Comparison of ENCODE assay signal across 8 mouse cellular contexts in the genomic region with DNA sequence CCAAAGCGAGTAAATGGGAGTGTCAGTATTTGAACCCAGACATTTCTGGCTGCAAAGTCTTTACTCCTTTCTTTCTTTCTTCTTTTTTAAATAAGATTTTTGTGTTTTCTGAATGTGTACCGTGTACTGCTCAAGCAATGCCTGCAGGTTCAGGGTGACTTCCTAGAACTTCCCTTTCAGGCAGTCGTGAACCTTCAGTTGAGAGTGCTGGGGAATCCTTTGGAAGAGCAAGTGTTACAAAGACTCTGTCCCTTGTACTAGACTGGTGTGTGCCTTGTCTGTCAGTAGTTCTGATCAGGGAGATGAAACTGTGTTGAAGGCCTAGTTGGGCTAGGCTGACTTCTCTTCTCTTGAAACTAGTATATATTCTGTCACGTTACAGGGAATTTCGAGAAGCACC. TPM values are rescaled to one million over a fixed set of nuclear protein-coding genes. Genes with fewer than 3 reads are reported as not detected.
DNase-seq lines count a peak whose midpoint lies in the region; ATAC-seq and TF ChIP-seq lines count a peak whose summit lies in the region.

No protein-coding gene starts in this region.

- peaks cover 47% of the 10 kb centered on the region for H3K36me3 ChIP-seq in kidney, embryonic 15.5 days
- peaks cover 30% of the 10 kb centered on the region for H3K36me3 ChIP-seq in hindbrain, embryonic 12.5 days
- peaks cover 35% of the 10 kb centered on the region for H3K36me3 ChIP-seq in midbrain, embryonic 13.5 days

- H3K9me3 ChIP-seq in kidney, embryonic 15.5 days (replicated peaks), result no peaks in the 10 kb centered on the region
- H3K9me3 ChIP-seq in hindbrain, embryonic 12.5 days (replicated peaks), result no peaks in the 10 kb centered on the region
- no peaks in the 10 kb centered on the region for H3K9me3 ChIP-seq in midbrain, embryonic 13.5 days

- no peaks in the 10 kb centered on the region for H3K27me3 ChIP-seq in kidney, embryonic 15.5 days
- H3K27me3 ChIP-seq in hindbrain, embryonic 12.5 days, result no peaks in the 10 kb centered on the region
- no peaks in the 10 kb centered on the region for H3K27me3 ChIP-seq in midbrain, embryonic 13.5 days

- peak overlapping the region; percentile 76 for H3K9ac ChIP-seq in kidney, embryonic 15.5 days
- peak overlapping the region; percentile 78 for H3K9ac ChIP-seq in hindbrain, embryonic 12.5 days
- H3K9ac ChIP-seq in midbrain, embryonic 13.5 days (replicated peaks), result peak overlapping the region; percentile 83

- TF ChIP-seq CTCF in bone marrow, adult 2 months (IDR thresholded peaks at IDR 0.05; ENCODE audit: control insufficient read depth, insufficient read depth, low read length), result no peak

- H3K4me3 ChIP-seq in kidney, embryonic 15.5 days (replicated peaks), result peak overlapping the region; percentile 65
- H3K4me3 ChIP-seq in bone marrow, adult 2 months (replicated peaks; ENCODE audit: control insufficient read depth, low read depth, low read length), result peak overlapping the region; percentile 93
- H3K4me3 ChIP-seq in hindbrain, embryonic 12.5 days, result peak overlapping the region; percentile 64
- peak overlapping the region; percentile 72 for H3K4me3 ChIP-seq in midbrain, embryonic 13.5 days (replicated peaks)

- ATAC-seq in kidney, embryonic 15.5 days (replicated peaks; ENCODE audit: low FRiP score), result no peak
- ATAC-seq in hindbrain, embryonic 12.5 days (ENCODE audit: low FRiP score), result no peak
- ATAC-seq in midbrain, embryonic 13.5 days, result no peak

- WGBS in kidney, embryonic 15.5 days, result 38% methylated on average over 5 of the region's 5 CpGs
- WGBS in bone marrow, adult 2 months, result 13% methylated on average over 5 of the region's 5 CpGs
- 41% methylated on average over 5 of the region's 5 CpGs for WGBS in hindbrain, embryonic 12.5 days
- 52% methylated on average over 5 of the region's 5 CpGs for WGBS in midbrain, embryonic 13.5 days

- TF ChIP-seq POLR2A in bone marrow, adult 2 months (IDR thresholded peaks at IDR 0.05; ENCODE audit: borderline replicate concordance, control insufficient read depth, low read depth, low read length), result no peak

- peak overlapping the region; percentile 71 for H3K4me2 ChIP-seq in kidney, embryonic 15.5 days
- peak overlapping the region; percentile 66 for H3K4me2 ChIP-seq in hindbrain, embryonic 12.5 days (replicated peaks)
- peak overlapping the region; percentile 90 for H3K4me2 ChIP-seq in midbrain, embryonic 13.5 days (replicated peaks)

- peak overlapping the region; percentile 100 for H3K27ac ChIP-seq in kidney, embryonic 15.5 days
- H3K27ac ChIP-seq in bone marrow, adult 2 months (ENCODE audit: control insufficient read depth, insufficient read depth, low read depth, low read length, poor library complexity), result peak overlapping the region; percentile 98; the same call in 1 of the 2 replicates
- peak overlapping the region; percentile 99; the same call in 1 of the 2 replicates for H3K27ac ChIP-seq in hindbrain, embryonic 12.5 days
- H3K27ac ChIP-seq in midbrain, embryonic 13.5 days, result peak overlapping the region; percentile 100; the same call in 1 of the 2 replicates

- peaks cover 26% of the 10 kb centered on the region for H3K4me1 ChIP-seq in kidney, embryonic 15.5 days
- H3K4me1 ChIP-seq in bone marrow, adult 2 months (ENCODE audit: control insufficient read depth, insufficient read depth, low read length), result peaks cover 1% of the 10 kb centered on the region; the same call in 1 of the 2 replicates
- peaks cover 14% of the 10 kb centered on the region for H3K4me1 ChIP-seq in hindbrain, embryonic 12.5 days
- H3K4me1 ChIP-seq in midbrain, embryonic 13.5 days (replicated peaks), result peaks cover 39% of the 10 kb centered on the region

- no peak for DNase-seq in kidney, postnatal 14 days
- DNase-seq in spleen, postnatal 36 days (ENCODE audit: low spot score in 2 of 2), result no peak
- no peak for DNase-seq in frontal cortex, postnatal 14 days (ENCODE audit: low spot score in 2 of 2)
- DNase-seq in layer of hippocampus, adult 9-10 months (ENCODE audit: low spot score), result no peak

RNA-seq across cellular contexts. Expression of a gene that starts 1.2 kb away (rescaled TPM):
- polyA plus RNA-seq in kidney, embryonic 15.5 days (2015; fragmentation: Nextera tagmentation; extraction: Ambion mirVana), result 220 and 238 TPM in 2 replicates
- polyA plus RNA-seq in bone marrow, adult 2 months (2011; ENCODE audit: insufficient read depth, insufficient read length, low replicate concordance, missing spikeins), result 153 and 193 TPM in 2 replicates
- polyA plus RNA-seq in hindbrain, embryonic 12.5 days (2016; fragmentation: Nextera tagmentation; extraction: Ambion mirVana), result 163 and 165 TPM in 2 replicates
- polyA plus RNA-seq in midbrain, embryonic 13.5 days (2015; fragmentation: Nextera tagmentation; extraction: Ambion mirVana), result 163 and 165 TPM in 2 replicates

RNA-seq across cellular contexts. Expression of a gene that starts 1.3 kb away (rescaled TPM):
- polyA plus RNA-seq in kidney, embryonic 15.5 days (2015; fragmentation: Nextera tagmentation; extraction: Ambion mirVana), result 141 and 151 TPM in 2 replicates
- polyA plus RNA-seq in bone marrow, adult 2 months (2011; ENCODE audit: insufficient read depth, insufficient read length, low replicate concordance, missing spikeins), result 314 and 361 TPM in 2 replicates
- polyA plus RNA-seq in hindbrain, embryonic 12.5 days (2016; fragmentation: Nextera tagmentation; extraction: Ambion mirVana), result 140 and 142 TPM in 2 replicates
- 101 and 103 TPM in 2 replicates for polyA plus RNA-seq in midbrain, embryonic 13.5 days (2015; fragmentation: Nextera tagmentation; extraction: Ambion mirVana)

RNA-seq across cellular contexts. Expression of a gene that starts 22.5 kb away (rescaled TPM):
- polyA plus RNA-seq in kidney, embryonic 15.5 days (2015; fragmentation: Nextera tagmentation; extraction: Ambion mirVana), result 6.5 and 6.7 TPM in 2 replicates
- polyA plus RNA-seq in bone marrow, adult 2 months (2011; ENCODE audit: insufficient read depth, insufficient read length, low replicate concordance, missing spikeins), result 11.3 and 32.6 TPM in 2 replicates
- 5.9 and 6.0 TPM in 2 replicates for polyA plus RNA-seq in hindbrain, embryonic 12.5 days (2016; fragmentation: Nextera tagmentation; extraction: Ambion mirVana)
- polyA plus RNA-seq in midbrain, embryonic 13.5 days (2015; fragmentation: Nextera tagmentation; extraction: Ambion mirVana), result 7.7 and 8.8 TPM in 2 replicates

RNA-seq across cellular contexts. Expression of a gene that starts 26.6 kb away (rescaled TPM):
- polyA plus RNA-seq in kidney, embryonic 15.5 days (2015; fragmentation: Nextera tagmentation; extraction: Ambion mirVana), result 2,116 and 2,124 TPM in 2 replicates
- polyA plus RNA-seq in bone marrow, adult 2 months (2011; ENCODE audit: insufficient read depth, insufficient read length, low replicate concordance, missing spikeins), result 40.4 and 98.2 TPM in 2 replicates
- 1,498 and 1,567 TPM in 2 replicates for polyA plus RNA-seq in hindbrain, embryonic 12.5 days (2016; fragmentation: Nextera tagmentation; extraction: Ambion mirVana)
- 1,484 and 1,546 TPM in 2 replicates for polyA plus RNA-seq in midbrain, embryonic 13.5 days (2015; fragmentation: Nextera tagmentation; extraction: Ambion mirVana)

RNA-seq across cellular contexts. Expression of a gene that starts 38.8 kb away (rescaled TPM):
- polyA plus RNA-seq in kidney, embryonic 15.5 days (2015; fragmentation: Nextera tagmentation; extraction: Ambion mirVana), result 5.4 and 6.1 TPM in 2 replicates
- polyA plus RNA-seq in bone marrow, adult 2 months (2011; ENCODE audit: insufficient read depth, insufficient read length, low replicate concordance, missing spikeins), result 4.1 and 6.2 TPM in 2 replicates
- 2.5 and 2.9 TPM in 2 replicates for polyA plus RNA-seq in hindbrain, embryonic 12.5 days (2016; fragmentation: Nextera tagmentation; extraction: Ambion mirVana)
- polyA plus RNA-seq in midbrain, embryonic 13.5 days (2015; fragmentation: Nextera tagmentation; extraction: Ambion mirVana), result 3.2 and 3.7 TPM in 2 replicates
